Mouse (Mus musculus) megakaryocyte, embryonic 14.5 days (primary cell): ENCODE results near the gene Pex19.

Experiments used
- FLI1 ChIP-seq: IDR thresholded peaks from 2 replicates; pipeline ENCODE4 v1.6.1; 2012; ENCODE audit warnings: low read length, inconsistent platforms, mixed read lengths
- GATA1 ChIP-seq: IDR thresholded peaks from 3 replicates; pipeline ENCODE4 v1.6.1; 2012; ENCODE audit warnings: mixed read lengths, low read length, inconsistent platforms, borderline replicate concordance

GRCm38 (mm10) chr1:172140160-172140559 lies 13.6 kb downstream of the Pex19 start:
- TF ChIP-seq GATA1 (no peak), FLI1 (no peak)
